Mouse (Mus musculus): Measurements from ENCODE around the gene Gphn. TPM values are rescaled to one million over a fixed set of nuclear protein-coding genes. Genes with fewer than 3 reads are reported as not detected.

Gene Gphn
- polyA plus RNA-seq, 1 experiment from 2014 or later: 6.3 TPM

DNA sequence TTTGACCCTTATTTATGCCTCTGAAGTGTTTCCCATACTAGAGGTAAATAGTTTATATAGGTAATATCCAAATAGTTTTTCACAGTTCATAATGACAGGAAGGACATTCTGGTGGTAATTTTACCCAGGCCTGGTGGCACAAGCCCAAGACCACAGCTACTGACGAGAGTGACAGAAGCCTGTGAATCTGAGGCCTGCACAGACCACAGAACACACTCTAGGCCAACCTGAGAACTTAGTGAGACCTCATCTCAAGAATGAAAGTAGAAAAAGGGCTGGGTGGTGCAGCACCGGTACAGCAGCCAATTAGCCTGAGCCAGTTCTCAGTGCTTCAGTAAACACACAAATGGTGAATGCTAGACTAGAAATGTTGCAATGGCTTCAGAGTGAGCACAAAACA is 491.6 kb downstream of the Gphn start:
- no peak overlapping the region for H3K4me2 ChIP-seq (ENCODE audit: low read depth, low read length)
- 57% methylated on average over 2 of the region's 2 CpGs for WGBS (ENCODE audit: insufficient replicate concordance)
- no peak overlapping the region for H3K27ac ChIP-seq (ENCODE audit: low read length)

DNA sequence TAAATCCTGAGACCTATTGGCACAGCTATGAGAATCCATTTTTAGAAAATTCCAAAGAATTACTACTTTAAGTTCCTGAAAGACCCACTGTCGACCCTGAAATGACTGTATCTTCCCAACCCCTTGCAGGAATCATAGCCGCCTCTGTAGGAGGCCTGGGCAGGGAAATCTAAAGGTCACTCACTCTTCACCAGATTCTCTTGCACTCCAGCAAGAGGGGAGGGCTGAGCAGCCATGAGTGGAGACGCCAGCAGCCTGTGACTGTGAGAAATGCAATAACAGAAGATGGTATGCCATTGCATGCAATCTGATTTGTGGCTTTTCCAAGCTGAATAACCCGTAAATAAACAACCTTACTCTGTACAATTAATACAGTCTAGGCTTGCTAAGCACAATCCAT is 501.5 kb downstream of the Gphn start:
- H3K4me2 ChIP-seq (ENCODE audit: low read depth, low read length): no peak overlapping the region
- no peaks in the 10 kb centered on the region for H3K36me3 ChIP-seq (ENCODE audit: control insufficient read depth, insufficient read depth)
- H3K27ac ChIP-seq (ENCODE audit: low read length): no peak overlapping the region
- no peaks in the 10 kb centered on the region for H3K4me1 ChIP-seq (ENCODE audit: control insufficient read depth, low read depth, low read length)
- WGBS (ENCODE audit: insufficient replicate concordance): 57% methylated on average over 4 of the region's 4 CpGs
- H3K9me3 ChIP-seq (replicated peaks; ENCODE audit: control insufficient read depth, low read length): no peaks in the 10 kb centered on the region
- no peak for ATAC-seq (ENCODE audit: low read depth)
- H3K27me3 ChIP-seq (ENCODE audit: control insufficient read depth, insufficient read depth, low read depth, low read length): no peaks in the 10 kb centered on the region
- H3K9ac ChIP-seq (ENCODE audit: low read depth, low read length): no peak overlapping the region
- no peak overlapping the region for H3K4me3 ChIP-seq (ENCODE audit: low read depth, low read length)

More for the DNA sequence above, 491.6 kb downstream of the Gphn start:
- Histone ChIP-seq H3K27me3 (ENCODE audit: control insufficient read depth, insufficient read depth, low read depth, low read length) (no peaks in the 10 kb centered on the region), H3K4me1 (ENCODE audit: control insufficient read depth, low read depth, low read length) (no peaks in the 10 kb centered on the region), H3K9me3 (replicated peaks; ENCODE audit: control insufficient read depth, low read length) (no peaks in the 10 kb centered on the region), H3K36me3 (ENCODE audit: control insufficient read depth, insufficient read depth) (no peaks in the 10 kb centered on the region), H3K4me3 (ENCODE audit: low read depth, low read length) (no peak overlapping the region), H3K9ac (ENCODE audit: low read depth, low read length) (no peak overlapping the region)
- no peak for ATAC-seq (ENCODE audit: low read depth)

Other genes starting within 250 kb of the Gphn start
- not detected in 2 replicates for gene Gm6657, start 32.1 kb upstream of the Gphn start, polyA plus RNA-seq (2015; fragmentation: Nextera tagmentation; extraction: Ambion mirVana)